In genomic region chr11:72570319-72570979, GRCm38 (mm10) we compare ENCODE assay signal across 8 mouse cellular contexts. TPM values are rescaled to one million over a fixed set of nuclear protein-coding genes. Genes with fewer than 3 reads are reported as not detected.
DNase-seq lines count a peak whose midpoint lies in the region; ATAC-seq lines count a peak whose summit lies in the region.

No protein-coding gene starts in this region.

- 4% methylated on average over 18 of the region's 18 CpGs for WGBS in hindbrain, embryonic 14.5 days

- no peaks in the 10 kb centered on the region for H3K27me3 ChIP-seq in hindbrain, embryonic 14.5 days (ENCODE audit: control insufficient read depth, insufficient read depth, low read length)

- H3K36me3 ChIP-seq in hindbrain, embryonic 14.5 days (replicated peaks; ENCODE audit: control insufficient read depth, insufficient read depth), result no peaks in the 10 kb centered on the region

- peak; percentile 81 for DNase-seq in T-cell, adult 2 months (ENCODE audit: low spot score)
- peak; percentile 86 to 90 for DNase-seq in cerebellum, postnatal 25 days
- DNase-seq in frontal cortex, postnatal 25 days (ENCODE audit: low spot score in 2 of 2), result peak; percentile 61 to 75
- DNase-seq in hindbrain, embryonic 14.5 days (ENCODE audit: low spot score), result peak; percentile 96
- peak; percentile 67 to 89 for DNase-seq in layer of hippocampus, postnatal 25 days (ENCODE audit: extremely low spot score in 1 of 2, low spot score in 1 of 2)
- DNase-seq in lung, postnatal 25 days (ENCODE audit: low spot score), result peak; percentile 88
- DNase-seq in retina, adult 2 months (ENCODE audit: low read depth, low spot score), result peak; percentile 70
- peak; percentile 84 for DNase-seq in thymus, postnatal 25 days

- peak overlapping the region; percentile 10; the same call in 1 of the 2 replicates for H3K27ac ChIP-seq in hindbrain, embryonic 14.5 days

- no peaks in the 10 kb centered on the region for H3K9me3 ChIP-seq in hindbrain, embryonic 14.5 days (ENCODE audit: control insufficient read depth, low read length)

- peak overlapping the region; percentile 51 for H3K9ac ChIP-seq in hindbrain, embryonic 14.5 days

- H3K4me1 ChIP-seq in hindbrain, embryonic 14.5 days (replicated peaks; ENCODE audit: control insufficient read depth, insufficient read depth, low read length), result no peaks in the 10 kb centered on the region

- peak overlapping the region; percentile 23 for H3K4me3 ChIP-seq in hindbrain, embryonic 14.5 days (replicated peaks; ENCODE audit: low read length)

- ATAC-seq in hindbrain, embryonic 14.5 days (ENCODE audit: low FRiP score), result peak; percentile 84

- peak overlapping the region; percentile 49 for H3K4me2 ChIP-seq in hindbrain, embryonic 14.5 days (replicated peaks)

RNA-seq across cellular contexts. Expression of gene Spns3, which starts 20.1 kb away (rescaled TPM):
- 0.11 and 0.23 TPM in 2 replicates for polyA plus RNA-seq in hindbrain, embryonic 14.5 days (2014; fragmentation: Nextera tagmentation; extraction: Ambion mirVana)
- under 1 TPM; 0.15 to 0.28 TPM for total RNA-seq in layer of hippocampus, postnatal 25 days (2021)

RNA-seq across cellular contexts. Expression of gene Ube2g1, which starts 36.6 kb away (rescaled TPM):
- polyA plus RNA-seq in hindbrain, embryonic 14.5 days (2014; fragmentation: Nextera tagmentation; extraction: Ambion mirVana), result 92.9 and 102 TPM in 2 replicates
- total RNA-seq in layer of hippocampus, postnatal 25 days (2021), result 10 to 100 TPM; 45.6 to 49.2 TPM

Comparison
In these comparisons a context has a peak if more than half of its experiments do, and no peak if none do; other contexts are left out.
1. Peak in every context shown above with its lines: DNase-seq, ATAC-seq, H3K4me3 ChIP-seq and H3K27ac ChIP-seq.